Mouse (Mus musculus) liver, embryonic 16.5 days (tissue): ENCODE data around the gene Pde10a. TPM values are rescaled to one million over a fixed set of nuclear protein-coding genes. Genes with fewer than 3 reads are reported as not detected.

ENCODE experiments used
- ATAC-seq: fragments of 200-750 bp; cut with Nextera tagmentation; 2 replicates; pipeline ENCODE4 v1.8.0; 2017; ENCODE audit warnings: low read depth, mild to moderate bottlenecking, moderate number of reproducible peaks, moderate library complexity
- H3K27ac ChIP-seq: fragments of 300-500 bp; sonication (generic); 2 replicates; pipeline ENCODE4 v1.5.1; 2014; ENCODE audit warnings: mild to moderate bottlenecking, low read length
- H3K27me3 ChIP-seq: fragments of 300-500 bp; sonication (generic); 2 replicates; pipeline ENCODE4 v1.6.1; 2014; ENCODE audit warnings: low read depth, low read length, mixed read lengths; ENCODE audit not compliant: control insufficient read depth, insufficient read depth
- H3K36me3 ChIP-seq: fragments of 300-500 bp; sonication (generic); 2 replicates; pipeline ENCODE4 v1.6.1; 2014; ENCODE audit warnings: mild to moderate bottlenecking; ENCODE audit not compliant: control insufficient read depth, insufficient read depth
- H3K4me1 ChIP-seq: fragments of 300-500 bp; sonication (generic); 2 replicates; pipeline ENCODE4 v1.6.1; 2014; ENCODE audit warnings: low read depth, low read length, mixed read lengths; ENCODE audit not compliant: control insufficient read depth
- H3K4me2 ChIP-seq: fragments of 300-500 bp; sonication (generic); 2 replicates; pipeline ENCODE4 v1.6.1; 2014; ENCODE audit warnings: low read depth, low read length, mixed read lengths
- H3K4me3 ChIP-seq: fragments of 300-500 bp; sonication (generic); 2 replicates; pipeline ENCODE4 v1.5.1; 2014; ENCODE audit warnings: low read depth, mild to moderate bottlenecking, low read length
- H3K9ac ChIP-seq: fragments of 300-500 bp; sonication (generic); 2 replicates; pipeline ENCODE4 v1.6.1; 2014; ENCODE audit warnings: low read depth, low read length
- H3K9me3 ChIP-seq: fragments of 300-500 bp; sonication (generic); replicated peaks from 2 replicates; pipeline ENCODE4 v1.6.1; 2016; ENCODE audit warnings: low read length; ENCODE audit not compliant: control insufficient read depth
- WGBS: fragments of 180-500 bp; shearing (Covaris S2); extraction: QIAGEN DNeasy Blood & Tissue Kit; methylation state at CpG from one replicate; pipeline ENCODE4 v1.1.7; 2014; ENCODE audit not compliant: insufficient replicate concordance; 5-methylcytosine and 5-hydroxymethylcytosine counted together
- polyA plus RNA-seq: library from polyadenylated mRNA; unstranded; fragments of >200 nt; fragmentation: Nextera tagmentation; extraction: Ambion mirVana; gene quantifications from 2 replicates; pipeline ENCODE4 v1.2.1, GENCODE M21; 2015

Gene Pde10a
- polyA plus RNA-seq, 1 experiment from 2014 or later: 0.89 TPM

DNA sequence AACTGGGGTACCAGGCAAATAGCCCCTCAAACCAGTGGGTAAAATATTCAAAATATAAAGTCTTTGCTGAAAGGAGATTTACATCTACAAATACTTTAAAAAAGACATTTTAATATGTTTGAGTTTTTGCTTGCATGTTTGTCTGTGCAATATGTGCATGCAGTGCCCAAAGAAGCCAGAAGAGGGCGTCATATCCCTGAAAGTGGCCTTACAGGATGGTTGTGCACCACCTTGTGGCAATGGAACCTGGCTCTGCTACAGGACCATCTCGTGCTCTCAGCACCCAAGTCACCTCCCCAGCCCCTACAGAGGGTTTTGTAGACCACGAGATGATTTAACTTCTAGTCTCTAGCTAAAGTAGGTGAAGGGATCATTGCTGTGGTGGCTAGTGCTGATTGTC is 8.7 kb downstream of the Pde10a start:
- Histone ChIP-seq H3K4me3 (no peak overlapping the region), H3K27ac (no peak overlapping the region), H3K36me3 (no peaks in the 10 kb centered on the region), H3K4me2 (no peak overlapping the region), H3K9me3 (no peaks in the 10 kb centered on the region), H3K4me1 (no peaks in the 10 kb centered on the region), H3K9ac (no peak overlapping the region), H3K27me3 (no peaks in the 10 kb centered on the region)
- WGBS: 33% methylated on average over 3 of the region's 3 CpGs
- no peak for ATAC-seq

DNA sequence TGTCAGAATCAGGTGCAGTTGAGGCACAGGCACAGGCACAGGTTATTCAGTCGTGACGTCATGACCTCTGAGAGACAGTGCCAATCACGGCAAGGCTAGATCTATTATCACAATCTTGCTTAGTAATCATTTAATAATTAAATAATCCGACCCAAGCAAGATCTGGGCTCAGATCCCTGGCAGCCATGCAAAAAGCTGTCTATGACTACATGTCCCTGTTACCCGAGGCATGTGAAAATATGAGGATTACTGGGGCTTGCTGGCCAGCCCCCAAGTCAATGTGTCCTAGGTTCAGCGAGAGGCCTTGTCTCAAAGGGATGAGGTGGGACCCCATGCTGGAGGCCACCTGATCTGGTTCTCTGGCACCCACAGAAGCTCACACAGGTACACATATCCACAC is 11.3 kb downstream of the Pde10a start:
- no peak for ATAC-seq
- no peaks in the 10 kb centered on the region for H3K9me3 ChIP-seq

DNA sequence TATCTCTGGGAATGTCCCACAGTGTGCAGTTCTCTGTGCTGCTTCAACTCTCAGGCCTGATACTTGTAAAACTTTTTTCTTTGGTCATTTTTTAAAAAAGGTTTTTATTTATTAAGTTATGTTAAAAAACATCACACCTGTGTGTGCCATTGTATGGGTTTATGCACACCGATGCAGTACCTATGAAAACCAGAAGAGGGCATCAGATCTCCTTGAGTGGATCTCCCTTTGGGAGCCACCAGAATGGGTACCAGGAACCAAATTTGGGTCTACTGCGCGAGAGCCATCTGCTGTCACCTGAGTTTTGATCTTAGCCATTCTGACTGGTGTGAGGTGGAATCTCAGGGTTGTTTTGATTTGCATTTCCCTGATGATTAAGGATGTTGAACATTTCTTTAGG is 12.9 kb downstream of the Pde10a start:
- no peak overlapping the region for H3K4me2 ChIP-seq
- WGBS: 44% methylated on average over 3 of the region's 3 CpGs
- no peaks in the 10 kb centered on the region for H3K27me3 ChIP-seq
- H3K4me3 ChIP-seq: no peak overlapping the region
- no peaks in the 10 kb centered on the region for H3K4me1 ChIP-seq
- no peaks in the 10 kb centered on the region for H3K9me3 ChIP-seq
- ATAC-seq: no peak
- H3K27ac ChIP-seq: no peak overlapping the region
- H3K36me3 ChIP-seq: no peaks in the 10 kb centered on the region
- no peak overlapping the region for H3K9ac ChIP-seq

More for the DNA sequence above, 11.3 kb downstream of the Pde10a start:
- H3K27me3 ChIP-seq: no peaks in the 10 kb centered on the region
- WGBS: 55% methylated on average over 6 of the region's 6 CpGs
- H3K4me1 ChIP-seq: no peaks in the 10 kb centered on the region
- no peaks in the 10 kb centered on the region for H3K36me3 ChIP-seq
- H3K4me3 ChIP-seq: no peak overlapping the region
- H3K4me2 ChIP-seq: no peak overlapping the region
- no peak overlapping the region for H3K27ac ChIP-seq
- H3K9ac ChIP-seq: no peak overlapping the region

DNA sequence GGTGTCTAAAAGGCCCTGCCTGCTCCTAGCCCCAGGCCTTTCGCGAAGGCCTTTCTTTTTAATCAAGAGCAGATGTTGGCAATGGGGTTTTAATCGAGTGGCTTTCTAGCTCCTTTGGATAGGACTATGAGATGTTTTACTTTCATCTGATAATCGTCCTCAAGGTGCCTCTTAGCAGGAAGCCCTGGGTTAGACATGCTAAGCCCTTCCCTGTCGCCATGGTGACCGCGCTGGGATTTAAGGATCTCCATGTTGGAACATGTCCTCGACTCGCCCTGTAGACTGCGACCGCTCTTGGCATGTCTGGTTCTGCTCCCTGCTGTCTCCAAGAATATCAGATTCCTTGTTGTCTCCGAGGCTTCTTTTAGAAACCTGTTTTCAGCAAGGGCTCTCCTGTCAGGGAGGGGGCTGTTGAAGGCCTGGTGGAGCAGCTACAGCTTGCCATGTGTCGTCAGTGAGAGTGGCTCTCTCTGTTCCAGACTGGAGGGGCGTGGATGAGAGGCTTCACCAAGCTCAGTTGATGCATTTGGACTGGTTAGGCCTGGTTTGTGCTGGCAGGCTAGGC is 16.9 kb downstream of the Pde10a start:
- Histone ChIP-seq H3K36me3 (no peaks in the 10 kb centered on the region), H3K4me1 (no peaks in the 10 kb centered on the region), H3K9ac (no peak overlapping the region), H3K27me3 (no peaks in the 10 kb centered on the region), H3K4me2 (no peak overlapping the region), H3K27ac (no peak overlapping the region), H3K4me3 (no peak overlapping the region), H3K9me3 (no peaks in the 10 kb centered on the region)
- WGBS: 68% methylated on average over 14 of the region's 14 CpGs
- ATAC-seq: no peak

DNA sequence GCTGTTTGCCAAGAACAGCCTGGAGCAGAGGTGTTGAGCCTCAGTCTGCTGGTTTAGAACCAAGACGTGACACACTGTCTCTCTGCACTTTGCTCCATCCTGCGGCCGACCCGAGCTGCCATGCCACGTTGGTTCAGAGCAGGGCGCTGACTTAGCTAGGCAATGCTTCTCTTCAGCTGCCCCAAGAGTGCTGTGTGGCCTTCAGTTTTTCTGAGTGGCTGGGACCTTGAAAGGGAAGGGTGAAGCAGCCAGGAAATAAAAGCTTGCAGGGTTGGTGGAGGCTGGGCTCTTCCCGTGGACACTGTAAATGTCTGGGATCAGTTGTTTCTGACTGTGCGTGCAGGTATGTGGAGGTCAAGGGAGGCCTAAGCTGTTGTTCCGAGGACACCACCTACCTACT is 21.2 kb downstream of the Pde10a start:
- Histone ChIP-seq H3K36me3 (no peaks in the 10 kb centered on the region), H3K4me2 (no peak overlapping the region), H3K4me3 (no peak overlapping the region), H3K9ac (no peak overlapping the region), H3K27ac (no peak overlapping the region), H3K9me3 (no peaks in the 10 kb centered on the region), H3K27me3 (no peaks in the 10 kb centered on the region), H3K4me1 (no peaks in the 10 kb centered on the region)
- 74% methylated on average over 9 of the region's 9 CpGs for WGBS
- no peak for ATAC-seq

DNA sequence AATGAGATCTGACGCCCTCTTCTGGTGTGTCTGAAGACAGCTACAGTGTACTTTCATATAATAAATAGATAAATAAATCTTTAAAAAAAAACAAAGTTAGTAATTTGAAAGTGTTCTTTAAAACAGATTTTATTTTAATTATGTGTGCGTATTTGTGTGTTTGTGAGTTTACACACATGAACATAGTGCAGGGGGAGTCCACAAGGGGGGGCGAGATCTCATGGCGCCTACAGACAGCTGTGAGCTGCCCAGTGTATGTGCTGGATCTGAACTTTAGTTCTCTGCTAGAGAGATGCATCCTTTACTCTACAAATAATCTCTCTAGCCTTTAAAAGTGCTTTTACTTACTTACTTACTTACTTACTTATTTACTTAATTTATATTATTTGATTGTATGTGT is 23.6 kb downstream of the Pde10a start:
- no peaks in the 10 kb centered on the region for H3K4me1 ChIP-seq
- H3K4me3 ChIP-seq: no peak overlapping the region
- H3K27ac ChIP-seq: no peak overlapping the region
- no peak for ATAC-seq
- no peaks in the 10 kb centered on the region for H3K36me3 ChIP-seq
- 54% methylated on average over 4 of the region's 4 CpGs for WGBS
- no peaks in the 10 kb centered on the region for H3K27me3 ChIP-seq
- no peak overlapping the region for H3K9ac ChIP-seq
- no peak overlapping the region for H3K4me2 ChIP-seq
- no peaks in the 10 kb centered on the region for H3K9me3 ChIP-seq

DNA sequence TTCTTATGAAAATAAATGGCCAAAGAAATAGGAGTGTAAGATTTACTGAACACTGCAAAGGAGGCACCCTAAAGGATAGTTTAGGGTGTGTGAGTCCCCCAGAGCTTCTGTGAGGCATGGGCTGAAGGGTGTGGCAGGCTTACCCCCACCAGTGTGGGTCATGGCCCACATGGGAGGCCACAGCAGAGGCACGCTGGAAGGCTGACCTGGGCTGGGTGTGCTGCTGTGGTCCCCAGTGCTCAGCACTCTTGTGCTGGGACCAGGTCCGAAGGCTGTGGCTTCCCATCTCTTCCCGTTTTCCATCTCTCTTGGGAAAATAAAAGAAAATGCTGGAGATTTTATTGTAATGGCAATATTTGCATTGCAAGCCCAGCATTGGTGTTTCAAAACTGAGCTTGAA is 26.5 kb downstream of the Pde10a start:
- H3K27ac ChIP-seq: no peak overlapping the region
- no peaks in the 10 kb centered on the region for H3K27me3 ChIP-seq
- no peak for ATAC-seq
- H3K36me3 ChIP-seq: no peaks in the 10 kb centered on the region
- H3K4me3 ChIP-seq: no peak overlapping the region
- no peaks in the 10 kb centered on the region for H3K4me1 ChIP-seq
- no peak overlapping the region for H3K9ac ChIP-seq
- no peak overlapping the region for H3K4me2 ChIP-seq
- WGBS: 51% methylated on average over 3 of the region's 3 CpGs
- no peaks in the 10 kb centered on the region for H3K9me3 ChIP-seq

DNA sequence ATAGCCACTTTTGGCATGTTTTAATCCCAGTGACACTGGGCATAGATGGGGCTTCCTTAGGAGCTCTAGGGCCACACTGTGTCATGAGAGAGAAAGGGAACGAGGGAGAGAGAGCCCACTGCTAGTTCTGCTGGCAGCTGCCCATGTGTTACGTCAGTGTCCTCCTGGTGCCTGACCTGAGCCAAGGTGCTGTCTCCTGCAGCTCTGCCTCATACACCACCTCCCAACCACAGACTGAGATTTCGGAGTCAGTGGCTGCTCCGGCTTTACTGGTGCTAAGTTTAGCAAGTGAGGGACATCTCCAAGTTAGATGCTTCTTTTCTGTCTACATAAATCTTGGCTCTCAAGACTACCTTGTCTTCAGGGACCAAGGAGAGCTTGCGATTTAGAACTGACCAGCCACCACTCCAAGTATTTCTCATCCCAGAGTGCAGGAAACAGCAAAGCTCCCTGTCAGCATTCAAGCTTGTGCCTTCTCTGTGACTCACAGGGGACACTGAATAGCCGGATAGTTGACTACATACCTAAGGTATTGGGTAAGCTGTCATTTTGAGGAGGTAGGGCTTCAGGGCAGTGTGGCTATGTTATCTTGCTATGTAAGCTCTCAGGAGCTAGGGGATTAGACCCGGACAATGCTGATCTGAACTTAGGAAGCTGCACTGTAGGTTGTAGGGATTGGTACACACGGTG is 27.3 kb downstream of the Pde10a start:
- no peak overlapping the region for H3K27ac ChIP-seq
- H3K4me1 ChIP-seq: no peaks in the 10 kb centered on the region
- H3K27me3 ChIP-seq: no peaks in the 10 kb centered on the region
- WGBS: 52% methylated on average over 8 of the region's 8 CpGs
- no peaks in the 10 kb centered on the region for H3K9me3 ChIP-seq
- no peak overlapping the region for H3K4me3 ChIP-seq
- no peak overlapping the region for H3K9ac ChIP-seq
- no peak overlapping the region for H3K4me2 ChIP-seq
- ATAC-seq: no peak
- H3K36me3 ChIP-seq: no peaks in the 10 kb centered on the region

DNA sequence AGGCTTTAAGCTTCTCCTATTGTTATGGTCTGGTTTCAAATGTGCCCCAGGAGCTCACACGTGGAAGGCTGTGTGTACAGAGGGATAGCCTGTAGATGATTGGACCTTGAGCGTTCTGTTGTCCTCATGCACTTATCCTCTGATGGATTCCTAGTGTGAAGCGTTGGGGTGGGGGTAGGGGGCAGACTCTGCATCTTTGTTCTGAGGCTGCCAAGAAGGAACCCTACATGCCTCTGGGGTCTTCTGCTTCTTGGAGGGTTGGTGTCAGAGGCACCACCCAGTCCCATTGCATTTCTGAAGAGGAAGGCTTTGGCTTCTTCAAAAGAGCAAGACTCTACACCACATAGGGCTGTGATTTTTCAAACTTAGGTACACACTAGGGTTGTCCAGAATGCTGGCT is 28.4 kb downstream of the Pde10a start:
- H3K4me2 ChIP-seq: no peak overlapping the region
- ATAC-seq: no peak
- no peaks in the 10 kb centered on the region for H3K4me1 ChIP-seq
- no peaks in the 10 kb centered on the region for H3K27me3 ChIP-seq
- no peaks in the 10 kb centered on the region for H3K36me3 ChIP-seq
- WGBS: 52% methylated on average over 3 of the region's 3 CpGs
- no peak overlapping the region for H3K27ac ChIP-seq
- no peaks in the 10 kb centered on the region for H3K9me3 ChIP-seq
- no peak overlapping the region for H3K9ac ChIP-seq
- H3K4me3 ChIP-seq: no peak overlapping the region
